Mouse (Mus musculus): ENCODE results near the gene Bnc2.
A peak's percentile ranks its signal among the peaks of the same experiment; 100 is the strongest.

Bnc2 gene

DNA sequence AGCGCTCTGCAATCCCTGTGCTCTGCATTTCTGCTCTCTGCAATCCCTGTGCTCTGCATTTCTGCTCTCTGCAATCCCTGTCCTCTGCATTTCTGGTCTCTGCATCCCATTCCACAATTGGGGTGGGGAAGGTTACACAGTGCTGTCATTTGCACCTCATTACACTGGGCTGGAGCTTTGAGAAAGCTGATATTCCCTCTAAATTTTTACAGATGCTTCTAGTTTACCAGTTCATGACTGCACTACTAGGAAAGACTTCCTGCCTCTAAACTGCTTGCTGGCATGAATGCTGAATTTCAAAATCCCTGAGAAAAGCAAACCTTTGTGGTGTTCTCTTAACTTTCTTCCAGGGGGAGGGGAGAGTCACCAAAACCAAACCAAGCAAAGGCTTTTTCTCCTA lies 41.1 kb downstream of the Bnc2 start:
- DNase-seq (ENCODE audit: inconsistent age in 2 of 2, low spot score in 1 of 2): no peak

DNA sequence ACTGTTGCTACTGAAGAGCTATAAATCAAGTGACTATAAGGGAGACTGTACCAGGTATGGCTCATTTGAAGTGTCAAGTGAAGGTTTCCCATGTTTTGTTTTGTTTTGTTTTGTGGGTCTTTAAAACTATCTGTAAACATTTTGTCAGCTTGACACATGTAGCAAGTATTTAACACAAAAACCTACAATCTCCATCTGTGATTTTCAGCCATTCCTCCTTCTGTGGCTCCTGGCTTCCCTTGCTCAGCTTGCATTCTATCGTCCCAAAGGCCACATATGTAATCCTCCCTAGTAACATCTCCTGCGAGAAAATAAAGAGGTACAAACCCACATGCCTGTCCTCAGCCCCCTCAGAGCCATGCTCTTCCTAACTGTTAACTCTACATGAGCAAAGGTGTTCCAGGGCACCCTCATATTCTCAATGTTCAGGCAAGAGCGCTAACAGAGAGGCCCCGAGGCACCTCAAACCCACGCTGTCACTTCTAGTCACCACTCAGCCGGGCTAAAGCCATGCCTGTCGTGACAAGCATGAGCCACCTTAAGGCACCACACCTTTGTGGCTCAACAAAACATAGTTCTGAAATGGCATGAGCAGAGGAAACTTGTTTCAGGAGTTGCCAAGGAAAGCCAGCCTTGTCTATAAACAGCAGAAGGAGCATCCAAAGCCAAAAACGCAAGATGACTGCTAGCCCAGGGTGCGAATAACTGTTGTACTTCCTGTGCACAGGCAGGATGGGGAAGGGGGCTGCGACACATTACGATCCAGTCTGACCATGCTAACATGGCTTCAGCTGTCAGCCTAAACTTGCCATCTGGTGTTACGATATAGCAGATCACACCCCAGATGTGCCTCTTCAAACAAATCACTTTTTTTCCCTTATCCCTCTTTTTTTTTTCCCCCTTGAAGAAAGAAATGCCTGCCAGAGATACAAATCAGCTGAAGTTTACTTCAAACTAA lies 42.0 kb downstream of the Bnc2 start:
- DNase-seq (ENCODE audit: inconsistent age in 2 of 2, low spot score in 1 of 2): no peak

DNA sequence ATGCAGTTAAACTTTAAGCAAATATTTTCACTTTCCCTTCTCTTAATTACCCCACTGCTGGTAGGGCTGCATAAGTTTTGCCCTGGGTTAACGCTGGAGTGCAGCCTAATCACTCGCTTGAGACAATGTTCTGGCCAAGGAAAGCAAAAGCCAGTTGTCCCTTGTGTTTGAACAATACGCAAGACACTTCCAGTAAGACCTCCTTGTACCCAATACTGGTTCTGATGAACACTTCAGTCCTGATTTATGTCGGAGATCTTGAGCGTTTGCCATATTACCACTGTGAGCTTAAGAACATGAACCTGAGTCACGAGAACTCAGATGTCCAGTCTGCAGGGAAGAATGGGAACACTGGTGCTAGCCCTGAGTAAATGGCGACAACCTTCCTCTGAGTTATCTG lies 47.5 kb downstream of the Bnc2 start:
- peak; percentile 11 to 36 for DNase-seq (ENCODE audit: inconsistent age in 2 of 2, low spot score in 1 of 2)

GRCm38 (mm10) chr4:84623312-84623711 lies 51.8 kb downstream of the Bnc2 start:
- DNase-seq (ENCODE audit: inconsistent age in 2 of 2, low spot score in 1 of 2): no peak

GRCm38 (mm10) chr4:84621785-84622184 lies 53.3 kb downstream of the Bnc2 start:
- DNase-seq (ENCODE audit: inconsistent age in 2 of 2, low spot score in 1 of 2): peak in 1 of 2 experiments; percentile 39

DNA sequence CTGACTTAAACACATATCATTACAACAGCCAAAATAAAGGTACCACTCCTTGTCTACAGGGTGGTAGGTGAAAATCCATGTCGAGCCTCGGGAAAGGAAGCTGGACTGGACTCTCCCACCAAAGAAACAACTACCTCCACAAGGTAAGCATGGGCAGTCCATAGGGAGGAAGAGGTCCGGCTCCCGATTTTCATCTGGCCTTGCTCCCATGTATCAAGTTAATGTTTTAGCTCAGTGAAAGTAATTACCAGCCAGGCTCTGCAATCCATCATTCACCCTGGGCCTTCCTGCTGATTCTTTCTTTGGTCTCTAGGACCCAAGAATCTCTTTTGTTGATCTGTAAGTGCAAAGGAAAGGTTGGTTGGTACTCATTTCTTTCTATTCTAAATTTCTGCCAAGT lies 65.2 kb downstream of the Bnc2 start:
- DNase-seq (ENCODE audit: inconsistent age in 2 of 2, low spot score in 1 of 2): no peak

DNA sequence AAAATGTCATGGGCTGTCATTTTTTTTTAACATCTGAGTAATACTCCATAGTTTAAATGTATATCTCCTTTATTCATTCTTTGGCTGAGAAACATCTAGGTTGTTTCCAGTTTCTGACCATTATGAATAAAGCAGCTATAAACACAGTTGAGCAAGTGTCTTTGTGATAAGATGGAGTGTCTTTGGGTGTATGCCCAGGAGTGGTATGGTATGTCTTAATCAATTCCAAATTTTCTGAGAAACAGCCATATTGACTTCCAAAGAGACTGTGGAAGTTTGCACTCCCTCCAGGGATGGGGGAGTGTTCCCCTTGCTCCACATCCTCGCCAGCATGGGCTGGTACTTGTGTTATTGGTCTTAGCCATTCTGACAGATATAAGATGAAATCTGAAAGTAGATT lies 70.6 kb downstream of the Bnc2 start:
- no peak for DNase-seq (ENCODE audit: inconsistent age in 2 of 2, low spot score in 1 of 2)

GRCm38 (mm10) chr4:84580260-84580952 lies 94.7 kb downstream of the Bnc2 start:
- DNase-seq (ENCODE audit: inconsistent age in 2 of 2, low spot score in 1 of 2): no peak

- DNase-seq (ENCODE audit: inconsistent age in 2 of 2, low spot score in 1 of 2): no peak
These were observed 96.8 kb downstream of the Bnc2 start for GRCm38 (mm10) chr4:84578296-84578695.

DNA sequence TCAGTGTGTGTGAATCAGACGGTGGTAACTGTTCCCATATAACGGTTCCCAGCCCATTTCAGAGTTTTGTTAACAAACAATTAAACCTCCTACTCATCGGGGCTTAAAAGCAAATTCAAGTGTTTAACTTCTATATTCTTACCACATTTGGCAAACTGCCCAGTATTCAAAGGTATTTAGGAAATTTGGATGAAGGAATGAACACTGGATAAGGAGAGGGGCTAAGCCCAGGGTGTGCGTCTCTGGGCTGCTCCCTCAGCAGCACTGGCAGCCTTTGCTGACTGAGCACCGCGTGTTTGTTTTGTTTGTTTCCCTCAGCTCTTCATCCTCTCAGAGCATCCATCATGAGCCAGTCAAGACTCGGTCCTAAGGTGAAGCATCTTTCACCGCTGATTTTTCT lies 109.0 kb downstream of the Bnc2 start:
- no peak for DNase-seq (ENCODE audit: inconsistent age in 2 of 2, low spot score in 1 of 2)

DNA sequence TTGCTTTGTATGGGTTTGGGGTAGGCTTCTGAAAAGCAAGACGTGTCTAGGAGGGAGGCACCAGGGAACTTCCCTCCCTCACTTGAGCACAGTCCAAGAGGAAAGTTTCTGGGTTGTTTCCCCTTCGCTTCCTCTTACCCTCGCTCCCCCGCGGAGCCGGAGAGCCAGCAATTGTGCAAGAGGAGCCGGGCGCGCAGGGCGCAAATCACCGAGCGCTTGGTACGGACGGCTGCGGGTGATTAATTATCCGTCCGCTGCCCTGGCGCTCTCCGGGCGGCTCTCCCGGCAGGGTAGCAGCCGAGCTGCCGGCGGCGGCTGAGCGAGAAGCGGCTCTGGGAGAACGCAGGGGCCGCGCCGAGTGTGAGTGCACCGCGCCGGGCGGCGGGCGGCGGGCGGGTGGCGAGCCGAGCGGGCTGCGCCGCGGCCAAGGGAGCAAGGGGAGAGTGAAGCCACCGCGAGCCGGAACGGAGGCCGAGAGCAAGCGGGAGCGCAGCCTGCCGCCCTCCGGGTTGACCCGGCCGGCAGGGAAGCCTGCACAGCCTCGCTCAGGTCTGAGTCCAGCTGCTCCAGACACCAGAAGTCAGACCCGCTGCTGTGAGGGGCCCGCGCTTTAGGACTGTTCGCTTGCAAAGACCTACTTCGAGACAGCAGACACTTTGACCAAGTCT lies 129.7 kb downstream of the Bnc2 start:
- peak; percentile 79 to 94 for DNase-seq (ENCODE audit: inconsistent age in 2 of 2, low spot score in 1 of 2)

DNA sequence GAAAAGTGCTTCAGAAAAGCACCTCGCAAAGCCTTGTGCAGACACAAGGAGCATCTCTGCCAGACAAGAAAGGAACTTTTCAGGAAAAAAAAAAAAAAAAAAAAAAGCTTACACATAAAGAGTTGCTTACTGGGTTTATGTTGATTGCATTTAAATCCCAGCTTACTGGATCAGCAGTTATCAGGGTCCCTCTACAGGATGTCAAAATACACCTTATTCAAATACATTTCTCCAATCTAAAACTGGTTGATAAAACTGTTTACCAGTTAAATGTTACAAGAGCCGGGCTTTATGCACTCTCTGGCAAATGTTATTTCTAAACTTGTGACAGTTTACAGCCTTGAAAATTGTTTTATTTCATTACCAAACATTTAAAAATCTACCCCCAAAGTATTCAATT lies 130.4 kb downstream of the Bnc2 start:
- DNase-seq (ENCODE audit: inconsistent age in 2 of 2, low spot score in 1 of 2): no peak

DNA sequence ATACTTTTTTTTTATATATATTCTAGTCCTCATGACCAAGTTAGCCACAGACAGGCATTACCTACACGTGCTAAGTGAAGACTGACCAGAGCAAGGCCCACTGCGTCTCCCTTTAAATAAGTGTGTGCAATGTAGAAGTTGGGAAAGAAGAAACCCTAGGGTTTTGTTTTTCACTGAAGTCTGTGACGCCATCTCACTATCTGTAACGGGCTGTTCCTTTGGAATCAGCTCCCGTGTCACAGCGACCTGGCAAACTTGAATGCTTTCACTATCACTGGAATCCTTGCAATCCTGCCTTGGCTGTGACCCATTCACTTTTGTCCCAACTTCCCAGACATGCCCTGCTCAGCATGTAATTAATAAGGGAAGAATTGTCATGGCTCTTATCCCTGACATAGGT lies 134.5 kb downstream of the Bnc2 start:
- DNase-seq (ENCODE audit: inconsistent age in 2 of 2, low spot score in 1 of 2): peak; percentile 19 to 78

- no peak for DNase-seq (ENCODE audit: inconsistent age in 2 of 2, low spot score in 1 of 2)
These were observed 135.7 kb downstream of the Bnc2 start for GRCm38 (mm10) chr4:84539396-84539795.

DNA sequence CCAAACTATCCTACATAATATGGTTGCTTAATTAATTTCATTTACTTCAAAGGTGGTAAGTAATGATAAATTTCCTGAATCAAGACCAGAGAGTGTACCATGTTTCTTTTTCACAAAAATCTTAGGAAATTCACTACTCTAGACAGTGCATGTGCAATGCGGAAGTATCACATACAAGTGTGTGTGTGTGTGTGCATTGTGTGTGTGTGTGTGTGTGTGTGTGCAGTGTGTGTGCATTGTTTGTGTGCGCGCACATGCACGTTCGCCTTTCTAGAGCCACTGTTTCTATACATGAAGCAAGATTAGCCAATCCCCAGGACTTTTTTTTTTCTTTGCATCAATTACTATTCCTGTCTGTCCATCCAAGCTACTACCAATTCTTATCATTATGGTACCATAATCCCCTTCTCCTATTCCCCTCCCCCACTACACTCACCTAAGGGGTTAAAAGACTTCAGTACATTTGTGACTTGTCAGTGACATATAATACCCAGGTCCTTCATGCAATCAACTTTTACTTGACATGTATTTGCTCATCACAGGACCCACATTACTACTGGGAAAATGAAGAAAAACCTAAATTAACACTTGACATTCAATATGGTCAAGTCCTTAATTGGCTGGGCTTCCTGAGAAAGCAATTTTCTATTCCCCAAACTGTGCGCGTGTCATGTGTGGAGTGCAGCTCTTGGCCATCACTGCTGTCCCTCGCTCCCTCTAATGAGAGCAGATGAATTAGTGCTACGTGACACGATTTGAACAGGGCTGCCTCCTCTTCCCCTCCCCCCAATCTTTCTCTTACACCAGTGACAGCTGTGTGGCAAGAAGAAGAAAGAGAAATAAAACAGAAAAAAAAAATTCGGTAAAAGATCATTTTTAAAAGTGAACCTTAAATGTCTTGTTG lies 145.9 kb downstream of the Bnc2 start:
- DNase-seq (ENCODE audit: inconsistent age in 2 of 2, low spot score in 1 of 2): peak in 1 of 2 experiments; percentile 13

DNA sequence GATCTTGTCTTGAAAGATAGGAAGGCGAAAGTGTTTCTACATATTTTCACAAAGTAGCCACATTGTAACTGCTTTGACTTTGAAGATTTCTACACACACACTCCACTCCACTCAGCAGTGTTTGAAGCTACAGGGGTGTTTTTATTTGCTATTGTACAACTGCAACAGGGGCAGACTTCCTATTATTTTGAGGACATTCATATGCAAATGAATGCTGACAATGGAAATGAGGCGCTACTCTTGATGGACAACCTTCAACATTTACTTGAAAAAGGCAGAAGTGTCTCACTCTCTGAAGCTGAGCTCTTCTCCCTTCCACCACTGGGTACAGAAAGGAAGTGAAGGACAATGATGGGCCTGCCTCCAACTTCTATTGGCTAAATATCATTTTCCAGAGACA lies 146.7 kb downstream of the Bnc2 start:
- no peak for DNase-seq (ENCODE audit: inconsistent age in 2 of 2, low spot score in 1 of 2)

DNA sequence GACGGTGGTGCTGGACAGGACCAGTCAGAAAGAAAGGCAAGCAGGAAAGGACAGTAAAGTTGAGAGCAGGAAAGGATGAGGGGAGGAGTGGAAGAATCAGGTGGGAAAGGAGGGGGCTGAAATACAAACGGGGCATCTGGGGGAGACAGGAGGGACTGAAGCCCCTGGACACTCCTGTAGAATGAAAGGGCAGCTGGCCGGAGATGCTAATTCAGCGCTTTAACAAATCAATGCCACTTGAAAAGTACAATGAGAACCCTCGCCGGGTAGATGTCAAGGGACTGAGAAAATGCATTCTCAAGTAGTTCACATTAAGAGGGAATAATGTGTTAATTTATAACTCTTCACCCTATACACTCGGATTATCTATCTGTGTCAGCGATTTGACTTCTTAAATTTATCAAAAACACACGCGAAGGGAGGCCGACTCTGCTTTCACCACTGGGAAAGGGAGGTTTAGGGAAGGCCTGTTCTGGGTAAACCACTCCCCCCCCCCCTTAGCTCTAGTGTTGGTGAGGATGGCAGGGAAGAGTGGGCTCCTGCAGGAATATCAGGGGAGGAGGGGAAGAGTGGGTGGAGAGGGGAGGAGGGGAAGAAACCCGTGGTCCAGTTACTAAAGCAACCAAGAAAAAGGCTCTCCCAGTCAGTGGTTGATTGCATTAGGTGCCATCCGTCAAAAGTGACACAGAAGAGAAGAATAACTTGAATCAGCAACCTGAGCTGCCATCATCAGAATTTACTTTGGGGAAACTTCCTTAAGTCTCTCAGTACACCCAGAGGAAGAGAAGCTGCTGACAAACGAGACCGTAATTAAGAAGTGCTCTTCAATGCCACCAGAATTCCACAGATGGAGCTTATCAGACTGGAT lies 147.8 kb downstream of the Bnc2 start:
- DNase-seq (ENCODE audit: inconsistent age in 2 of 2, low spot score in 1 of 2): no peak

GRCm38 (mm10) chr4:84523651-84524221 lies 151.3 kb downstream of the Bnc2 start:
- peak; percentile 86 to 92 for DNase-seq (ENCODE audit: inconsistent age in 2 of 2, low spot score in 1 of 2)

DNA sequence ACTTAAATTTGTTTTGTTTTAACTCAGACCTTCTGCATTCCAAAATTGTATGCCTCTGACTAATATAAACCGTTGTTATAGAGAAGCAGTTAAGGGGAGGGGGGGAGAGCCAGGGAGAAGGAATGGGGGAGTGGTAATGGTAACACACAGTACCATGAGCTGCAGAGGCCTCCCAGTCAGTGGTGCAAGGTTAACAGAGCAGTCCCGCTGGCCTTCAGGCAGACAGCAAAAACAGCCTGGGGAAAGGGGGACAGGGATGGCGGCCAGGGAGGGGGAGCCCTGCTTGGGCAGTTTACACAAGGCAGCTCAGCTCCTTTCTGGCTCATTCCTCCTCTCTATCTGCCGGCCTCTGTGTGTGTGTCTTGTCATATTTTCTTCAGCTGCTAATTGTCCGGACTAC lies 151.9 kb downstream of the Bnc2 start:
- DNase-seq (ENCODE audit: inconsistent age in 2 of 2, low spot score in 1 of 2): peak; percentile 79 to 87
